Mouse (Mus musculus): ENCODE results near the gene Slc39a13.

- TF ChIP-seq FLI1 (IDR thresholded peaks at IDR 0.05; ENCODE audit: low read length): no peak
- no peak for TF ChIP-seq GATA1 (IDR thresholded peaks at IDR 0.05; ENCODE audit: borderline replicate concordance, low read length)
Observed at GRCm38 (mm10) chr2:91025081-91025516, 45.1 kb downstream of the Slc39a13 start.
